Mouse (Mus musculus): ENCODE data around the gene Rnf111. TPM values are rescaled to one million over a fixed set of nuclear protein-coding genes. Genes with fewer than 3 reads are reported as not detected.
"Not testable (repeated sequence)": the region's sequence is repeated elsewhere in the genome, so short reads cannot be mapped to it uniquely, and the experiment has no call there.

Gene Rnf111
- polyA plus RNA-seq, 1 experiment from 2014 or later = 27.0 TPM

DNA sequence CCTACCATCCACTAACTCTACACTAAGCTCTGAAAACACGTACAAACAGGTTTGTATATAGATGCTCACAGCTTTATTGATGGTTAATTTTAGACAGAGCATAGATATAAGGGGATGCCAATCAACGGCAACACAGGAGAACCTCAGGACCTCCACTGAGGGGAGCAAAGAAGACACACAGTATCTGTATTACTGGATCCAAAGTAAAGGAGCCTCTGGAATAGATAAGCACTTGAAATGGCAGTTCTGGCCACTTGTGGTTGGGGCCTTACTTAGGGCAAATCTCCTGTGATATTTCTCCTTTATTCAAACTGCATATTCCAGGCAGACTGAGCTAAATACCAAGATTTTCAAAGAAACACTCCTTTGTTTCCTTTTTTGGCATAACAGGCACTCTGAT, 10.5 kb downstream of the Rnf111 start:
- no peaks in the 10 kb centered on the region for H3K9me3 ChIP-seq
- 86% methylated on average over 2 of the region's 2 CpGs for WGBS
- no peak overlapping the region for H3K4me3 ChIP-seq
- H3K4me1 ChIP-seq = no peaks in the 10 kb centered on the region
- H3K27ac ChIP-seq = no peak overlapping the region
- H3K4me2 ChIP-seq = no peak overlapping the region
- peaks cover 13% of the 10 kb centered on the region for H3K36me3 ChIP-seq
- no peaks in the 10 kb centered on the region for H3K27me3 ChIP-seq
- ATAC-seq (ENCODE audit: borderline replicate concordance, extremely low read depth, low FRiP score, low TSS enrichment) = no peak
- no peak overlapping the region for H3K9ac ChIP-seq

DNA sequence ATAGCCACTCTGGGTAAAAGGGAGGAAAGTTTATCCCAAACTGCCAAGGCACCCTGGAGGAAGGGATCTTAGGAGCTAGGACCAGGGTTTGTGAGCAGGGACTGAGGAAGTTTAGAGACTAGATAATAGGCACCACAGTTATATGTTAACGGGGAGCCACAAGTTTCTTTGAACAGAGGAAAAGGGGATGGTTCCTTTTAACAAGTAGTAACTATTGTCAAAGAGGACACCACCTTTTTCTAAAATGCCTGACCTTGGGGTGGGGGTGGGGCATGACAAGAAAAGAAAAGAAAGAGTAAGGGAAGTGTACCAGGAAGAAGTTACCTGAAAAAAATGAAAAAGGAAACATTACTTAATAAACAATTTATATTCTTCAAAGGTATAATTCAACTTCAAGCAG, 12.3 kb downstream of the Rnf111 start:
- Histone ChIP-seq H3K4me2 (no peak overlapping the region), H3K4me3 (no peak overlapping the region), H3K4me1 (no peaks in the 10 kb centered on the region), H3K9me3 (no peaks in the 10 kb centered on the region), H3K27ac (no peak overlapping the region), H3K36me3 (peaks cover 10% of the 10 kb centered on the region), H3K27me3 (no peaks in the 10 kb centered on the region), H3K9ac (no peak overlapping the region)
- no peak for ATAC-seq (ENCODE audit: borderline replicate concordance, extremely low read depth, low FRiP score, low TSS enrichment)
- 91% methylated on average over 1 of the region's 1 CpGs for WGBS

DNA sequence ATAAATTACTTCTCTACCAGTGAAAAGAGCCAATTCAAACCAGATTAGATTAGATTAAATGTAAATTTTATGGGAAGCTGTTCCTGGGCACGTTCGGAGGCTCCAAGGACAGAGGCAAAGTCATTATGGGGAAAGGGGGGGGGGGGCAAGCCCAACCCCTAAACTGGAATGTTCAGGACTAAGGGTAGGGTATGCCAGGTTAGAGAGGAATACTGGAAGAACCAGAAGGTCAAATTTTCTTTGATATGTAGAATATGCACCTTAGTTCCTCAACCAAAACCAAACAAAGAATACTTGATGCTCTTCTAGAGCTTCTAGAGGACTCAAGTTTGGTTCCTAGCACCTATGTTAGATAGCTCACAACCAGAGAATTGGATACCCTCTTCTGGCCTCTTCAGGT, 16.1 kb downstream of the Rnf111 start:
- H3K4me2 ChIP-seq = no peak overlapping the region
- ATAC-seq (ENCODE audit: borderline replicate concordance, extremely low read depth, low FRiP score, low TSS enrichment) = no peak
- WGBS = 77% methylated on average over 2 of the region's 2 CpGs

DNA sequence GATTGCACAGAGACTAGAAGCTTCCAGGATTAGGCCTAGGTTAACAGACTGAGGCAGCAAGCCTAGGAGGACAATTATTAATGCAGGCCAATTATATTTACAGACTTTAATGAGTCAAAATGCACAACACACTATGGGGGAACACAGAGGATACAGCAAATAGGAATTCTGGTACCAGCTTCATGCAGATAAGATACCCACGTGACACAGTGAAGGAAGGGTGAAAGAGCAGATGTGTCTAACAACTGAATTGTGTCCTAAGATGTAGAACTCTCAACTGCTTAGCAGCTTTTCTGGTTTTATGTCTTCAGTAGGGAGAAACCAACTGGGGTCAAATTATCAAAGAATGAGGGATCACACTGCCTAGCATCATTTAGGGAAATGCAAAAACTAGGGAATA, 17.7 kb downstream of the Rnf111 start:
- Histone ChIP-seq H3K4me3 (no peak overlapping the region), H3K27ac (no peak overlapping the region), H3K36me3 (peaks cover 9% of the 10 kb centered on the region), H3K4me1 (no peaks in the 10 kb centered on the region), H3K27me3 (no peaks in the 10 kb centered on the region), H3K4me2 (no peak overlapping the region), H3K9me3 (no peaks in the 10 kb centered on the region), H3K9ac (no peak overlapping the region)
- no peak for ATAC-seq (ENCODE audit: borderline replicate concordance, extremely low read depth, low FRiP score, low TSS enrichment)
- 74% methylated on average over 1 of the region's 1 CpGs for WGBS

More for the DNA sequence above, 16.1 kb downstream of the Rnf111 start:
- no peak overlapping the region for H3K9ac ChIP-seq
- no peaks in the 10 kb centered on the region for H3K27me3 ChIP-seq
- no peaks in the 10 kb centered on the region for H3K9me3 ChIP-seq
- no peak overlapping the region for H3K4me3 ChIP-seq
- H3K36me3 ChIP-seq = peaks cover 7% of the 10 kb centered on the region
- H3K4me1 ChIP-seq = no peaks in the 10 kb centered on the region
- no peak overlapping the region for H3K27ac ChIP-seq

DNA sequence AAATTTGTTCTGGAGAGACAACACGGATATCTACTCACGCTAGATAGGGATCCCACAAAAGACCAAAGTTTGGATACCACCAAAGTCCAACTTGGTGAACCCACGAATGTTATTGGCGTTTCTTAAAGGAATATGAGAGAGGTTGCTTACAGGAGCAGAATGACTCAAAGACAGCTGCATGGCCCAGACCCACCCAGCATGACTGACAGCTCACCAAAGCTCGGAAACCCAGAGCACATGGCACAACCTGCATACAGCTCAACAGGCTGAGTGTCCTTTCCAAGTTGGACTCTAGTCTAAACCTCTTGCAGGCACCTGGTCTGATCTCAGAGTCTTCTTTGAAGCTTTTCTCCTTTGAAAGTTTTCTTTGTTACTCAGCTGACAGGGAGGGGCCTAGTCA, 20.0 kb downstream of the Rnf111 start:
- Histone ChIP-seq H3K4me3 (no peak overlapping the region), H3K27me3 (no peaks in the 10 kb centered on the region), H3K36me3 (peaks cover 9% of the 10 kb centered on the region; the same call in 1 of the 2 replicates), H3K4me1 (no peaks in the 10 kb centered on the region), H3K27ac (no peak overlapping the region), H3K4me2 (no peak overlapping the region), H3K9me3 (no peaks in the 10 kb centered on the region), H3K9ac (no peak overlapping the region)
- no peak for ATAC-seq (ENCODE audit: borderline replicate concordance, extremely low read depth, low FRiP score, low TSS enrichment)
- WGBS = 91% methylated on average over 5 of the region's 5 CpGs

DNA sequence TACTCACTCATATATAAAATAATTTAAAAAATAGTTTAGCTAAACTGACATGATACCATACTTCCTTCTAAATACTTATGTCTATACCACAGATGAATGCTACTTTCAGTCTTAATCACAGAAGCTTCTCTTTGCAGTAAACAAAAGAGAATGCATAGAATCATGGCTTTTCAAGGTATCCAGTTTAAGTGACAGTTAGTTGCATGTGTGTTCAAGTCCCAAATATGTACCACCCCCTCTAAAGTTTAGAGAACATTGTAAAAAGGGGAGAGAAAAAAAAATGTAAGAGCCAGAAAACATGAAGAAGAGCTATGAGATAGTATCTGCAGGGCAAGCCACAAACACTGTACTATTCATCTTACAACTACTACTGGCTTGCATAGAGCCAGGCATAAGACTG, 21.7 kb downstream of the Rnf111 start:
- Histone ChIP-seq H3K27ac (no peak overlapping the region), H3K4me3 (no peak overlapping the region), H3K36me3 (peaks cover 9% of the 10 kb centered on the region; the same call in 1 of the 2 replicates), H3K9ac (no peak overlapping the region), H3K9me3 (no peaks in the 10 kb centered on the region), H3K4me2 (no peak overlapping the region), H3K27me3 (no peaks in the 10 kb centered on the region), H3K4me1 (no peaks in the 10 kb centered on the region)
- no peak for ATAC-seq (ENCODE audit: borderline replicate concordance, extremely low read depth, low FRiP score, low TSS enrichment)

DNA sequence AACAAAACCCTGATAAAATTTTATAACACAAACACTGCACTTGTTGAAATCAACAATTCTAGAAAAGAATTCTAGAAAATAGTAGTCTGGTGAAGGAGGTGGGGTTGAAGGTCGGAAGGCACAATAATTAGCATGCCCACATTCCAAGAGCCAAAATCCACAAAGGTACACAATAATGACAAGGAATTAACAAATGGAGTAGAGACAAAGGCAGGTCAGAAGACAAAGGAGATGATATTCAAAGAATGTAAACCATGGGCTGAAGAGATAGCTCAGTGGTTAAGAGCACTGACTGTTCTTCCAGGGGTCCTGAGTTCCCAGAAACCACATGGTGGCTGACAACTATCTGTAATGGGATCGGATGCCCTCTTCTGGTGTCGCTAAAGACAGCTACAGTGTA, 26.3 kb downstream of the Rnf111 start:
- H3K27me3 ChIP-seq = no peaks in the 10 kb centered on the region
- H3K9ac ChIP-seq = no peak overlapping the region
- peaks cover 43% of the 10 kb centered on the region for H3K36me3 ChIP-seq
- 84% methylated on average over 3 of the region's 3 CpGs for WGBS
- H3K4me2 ChIP-seq = no peak overlapping the region
- no peaks in the 10 kb centered on the region for H3K4me1 ChIP-seq
- no peaks in the 10 kb centered on the region for H3K9me3 ChIP-seq
- no peak for ATAC-seq (ENCODE audit: borderline replicate concordance, extremely low read depth, low FRiP score, low TSS enrichment)
- no peak overlapping the region for H3K27ac ChIP-seq
- no peak overlapping the region for H3K4me3 ChIP-seq

DNA sequence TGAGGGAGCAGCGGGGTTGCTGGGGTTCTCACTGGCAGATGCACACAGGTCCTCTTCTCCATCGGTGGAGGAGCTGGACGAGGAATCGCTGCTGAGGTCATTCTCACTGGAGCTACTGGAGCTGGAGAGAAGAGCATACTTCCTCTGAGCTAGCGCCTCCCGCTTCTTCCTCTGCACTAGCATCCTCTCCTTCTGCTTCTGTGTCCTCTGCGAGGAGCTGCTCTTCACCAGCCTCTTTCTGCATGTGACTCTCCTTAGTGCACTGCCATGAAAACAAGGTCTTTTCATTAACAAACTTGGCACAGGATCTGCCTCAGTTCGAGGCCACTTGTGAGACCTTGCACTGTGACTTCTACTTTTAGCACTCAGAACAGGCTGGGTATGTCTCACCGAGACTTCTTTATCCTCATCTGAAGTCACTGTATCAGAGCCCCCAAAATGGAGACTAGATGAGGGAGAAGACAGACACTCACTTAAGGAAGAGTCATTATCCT, 27.7 kb downstream of the Rnf111 start:
- H3K4me3 ChIP-seq = no peak overlapping the region
- no peaks in the 10 kb centered on the region for H3K4me1 ChIP-seq
- no peak for ATAC-seq (ENCODE audit: borderline replicate concordance, extremely low read depth, low FRiP score, low TSS enrichment)
- H3K4me2 ChIP-seq = no peak overlapping the region
- H3K27me3 ChIP-seq = no peaks in the 10 kb centered on the region
- 90% methylated on average over 9 of the region's 9 CpGs for WGBS
- no peak overlapping the region for H3K27ac ChIP-seq
- H3K9me3 ChIP-seq = no peaks in the 10 kb centered on the region
- no peak overlapping the region for H3K9ac ChIP-seq
- peaks cover 40% of the 10 kb centered on the region for H3K36me3 ChIP-seq

DNA sequence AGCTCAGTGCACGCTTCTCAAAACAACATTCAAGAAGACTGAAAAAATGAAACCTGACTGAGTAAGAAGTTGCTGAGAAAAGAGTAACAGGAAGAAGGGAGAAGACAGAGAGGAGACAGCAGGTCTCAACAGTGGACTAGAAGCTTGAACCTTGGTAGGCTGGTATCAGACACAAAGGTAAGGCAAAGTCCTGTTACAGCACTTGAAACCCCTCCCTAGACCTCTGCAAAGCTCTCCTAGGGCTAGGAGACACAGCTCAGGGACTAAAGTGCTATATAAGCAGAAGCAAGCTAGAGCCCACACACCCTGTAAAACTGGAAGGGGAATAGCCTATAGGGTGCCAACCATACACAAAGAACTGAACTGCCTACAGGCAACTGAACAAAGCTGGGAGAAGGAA, 30.1 kb downstream of the Rnf111 start:
- Histone ChIP-seq H3K4me1 (no peaks in the 10 kb centered on the region), H3K4me3 (no peak overlapping the region), H3K27me3 (no peaks in the 10 kb centered on the region), H3K27ac (no peak overlapping the region), H3K36me3 (peaks cover 35% of the 10 kb centered on the region), H3K9me3 (no peaks in the 10 kb centered on the region), H3K4me2 (no peak overlapping the region), H3K9ac (no peak overlapping the region)
- 92% methylated on average over 1 of the region's 1 CpGs for WGBS
- ATAC-seq (ENCODE audit: borderline replicate concordance, extremely low read depth, low FRiP score, low TSS enrichment) = no peak

DNA sequence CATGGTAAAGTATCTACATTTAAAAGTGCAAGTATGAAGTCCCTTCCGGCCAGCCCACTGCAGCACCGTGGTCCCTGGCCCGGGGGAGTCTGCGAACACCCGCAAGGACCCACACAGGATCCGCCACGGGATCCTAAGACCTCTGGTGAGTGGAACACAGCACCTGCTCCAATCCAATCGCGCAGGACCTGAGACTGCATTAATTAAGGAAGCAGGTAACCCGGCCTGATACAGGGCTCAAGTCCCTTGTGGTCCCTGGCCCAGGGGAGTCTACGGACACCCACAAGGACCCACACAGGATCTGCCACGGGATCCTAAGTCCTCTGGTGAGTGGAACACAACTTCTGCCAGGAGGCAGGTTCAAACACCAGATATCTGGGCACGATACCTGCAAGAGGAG, 40.4 kb downstream of the Rnf111 start:
- H3K27me3 ChIP-seq; H3K4me2 ChIP-seq; H3K27ac ChIP-seq; H3K9ac ChIP-seq; ATAC-seq (ENCODE audit: borderline replicate concordance, extremely low read depth, low FRiP score, low TSS enrichment); H3K4me3 ChIP-seq; H3K9me3 ChIP-seq; H3K4me1 ChIP-seq: not testable (repeated sequence)
- peaks cover 25% of the 10 kb centered on the region; the same call in 1 of the 2 replicates for H3K36me3 ChIP-seq
- 96% methylated on average over 13 of the region's 13 CpGs for WGBS

DNA sequence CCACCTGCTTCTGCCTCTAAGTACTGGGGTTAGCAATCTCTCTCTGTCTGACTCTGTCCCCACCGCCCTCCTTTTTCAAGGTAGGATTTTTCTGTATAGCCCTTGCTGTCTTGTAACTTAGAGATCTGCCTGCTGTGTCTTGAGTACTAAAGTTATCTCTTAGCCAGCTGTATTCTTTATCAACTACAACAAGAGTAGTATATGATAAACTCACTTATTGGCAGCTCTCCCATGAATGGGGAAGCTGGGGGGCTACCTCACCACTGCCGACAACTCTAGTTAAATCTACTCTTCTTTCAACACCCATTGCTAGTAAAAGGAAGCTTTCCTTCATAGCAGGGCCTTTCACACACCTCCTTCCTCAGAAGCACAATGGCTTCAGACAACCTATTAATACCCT, 51.2 kb downstream of the Rnf111 start:
- no peak for ATAC-seq (ENCODE audit: borderline replicate concordance, extremely low read depth, low FRiP score, low TSS enrichment)
- H3K9ac ChIP-seq = no peak overlapping the region
- no peak overlapping the region for H3K27ac ChIP-seq
- no peaks in the 10 kb centered on the region for H3K9me3 ChIP-seq
- no peak overlapping the region for H3K4me3 ChIP-seq
- H3K4me1 ChIP-seq = no peaks in the 10 kb centered on the region
- no peaks in the 10 kb centered on the region for H3K27me3 ChIP-seq
- 89% methylated on average over 2 of the region's 2 CpGs for WGBS
- peaks cover 56% of the 10 kb centered on the region for H3K36me3 ChIP-seq
- no peak overlapping the region for H3K4me2 ChIP-seq

DNA sequence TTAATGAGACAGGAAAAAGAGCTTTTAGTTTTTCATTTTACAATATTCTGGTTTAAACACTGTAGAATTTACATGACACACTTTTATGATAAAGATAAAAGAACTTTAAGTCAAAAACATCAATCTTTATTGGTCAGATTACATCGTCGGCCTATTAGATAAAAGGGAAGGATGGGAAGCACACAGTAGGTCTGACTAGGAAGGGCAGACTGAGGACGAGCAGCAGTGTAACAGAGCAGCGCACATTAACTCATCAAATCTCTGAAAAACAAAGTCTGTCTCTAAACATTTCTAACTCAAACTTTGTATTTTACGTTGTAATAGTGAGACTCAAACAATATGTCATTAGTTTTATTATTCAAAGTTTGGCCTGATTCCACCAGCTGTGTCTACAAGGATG, 54.5 kb downstream of the Rnf111 start:
- H3K36me3 ChIP-seq = peaks cover 43% of the 10 kb centered on the region
- no peak overlapping the region for H3K27ac ChIP-seq
- H3K9me3 ChIP-seq = no peaks in the 10 kb centered on the region
- no peaks in the 10 kb centered on the region for H3K27me3 ChIP-seq
- no peak overlapping the region for H3K4me3 ChIP-seq
- H3K9ac ChIP-seq = no peak overlapping the region
- H3K4me2 ChIP-seq = no peak overlapping the region
- H3K4me1 ChIP-seq = no peaks in the 10 kb centered on the region
- WGBS = 88% methylated on average over 5 of the region's 5 CpGs
- ATAC-seq (ENCODE audit: borderline replicate concordance, extremely low read depth, low FRiP score, low TSS enrichment) = no peak

DNA sequence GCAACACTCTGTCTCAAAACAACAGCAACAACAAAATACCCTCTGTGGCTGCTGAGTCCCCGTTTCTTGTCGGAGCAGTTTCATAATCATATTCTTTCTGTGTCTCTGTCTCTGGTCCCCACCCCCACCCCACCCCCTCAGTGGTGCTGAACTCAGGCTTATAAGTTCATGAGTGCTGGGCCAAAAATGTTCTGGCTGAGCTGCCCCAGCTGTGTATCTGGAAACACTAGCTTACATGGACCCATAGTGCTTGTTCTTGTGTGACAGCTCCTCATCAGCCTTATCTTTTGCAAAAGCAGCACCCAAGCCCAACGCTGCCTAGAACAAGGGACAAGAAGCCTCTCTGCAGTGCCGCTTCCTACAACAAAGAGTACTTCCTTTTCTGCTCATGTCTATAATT, 63.6 kb downstream of the Rnf111 start:
- Histone ChIP-seq H3K27me3 (no peaks in the 10 kb centered on the region), H3K36me3 (peaks cover 64% of the 10 kb centered on the region), H3K4me3 (no peak overlapping the region), H3K4me1 (no peaks in the 10 kb centered on the region), H3K27ac (no peak overlapping the region), H3K4me2 (no peak overlapping the region), H3K9ac (no peak overlapping the region), H3K9me3 (no peaks in the 10 kb centered on the region)
- WGBS = 72% methylated on average over 4 of the region's 4 CpGs
- no peak for ATAC-seq (ENCODE audit: borderline replicate concordance, extremely low read depth, low FRiP score, low TSS enrichment)

Data from lung, embryonic 15.5 days (tissue).